Mouse (Mus musculus): ENCODE measurements around the gene Ncoa1. TPM values are rescaled to one million over a fixed set of nuclear protein-coding genes. Genes with fewer than 3 reads are reported as not detected.
"Not testable (repeated sequence)": the region's sequence is repeated elsewhere in the genome, so short reads cannot be mapped to it uniquely, and the experiment has no call there.

The Ncoa1 gene
- polyA plus RNA-seq, 1 experiment from 2014 or later = 0.76 TPM

DNA sequence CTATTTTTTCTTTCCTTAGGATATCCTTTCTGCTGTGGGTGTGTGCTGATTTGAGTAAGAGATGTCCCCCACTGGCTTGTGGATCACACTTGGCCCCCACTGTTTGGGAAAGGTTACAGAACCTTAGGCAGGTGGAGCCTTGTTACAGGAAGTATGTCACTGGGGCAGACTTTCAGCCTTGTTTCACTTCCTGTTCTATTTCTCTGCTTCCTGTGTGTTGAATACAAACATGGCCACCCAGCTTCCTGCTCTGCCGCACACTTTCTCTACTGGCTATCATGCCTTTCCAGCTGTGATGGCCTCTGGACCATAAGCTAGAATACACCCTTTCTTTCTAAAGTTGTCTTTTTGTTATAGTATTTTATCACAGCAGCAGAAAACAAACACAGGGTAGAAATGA, 111.0 kb downstream of the Ncoa1 start:
- H3K9me3 ChIP-seq (replicated peaks; ENCODE audit: control insufficient read depth, low read length) = no peaks in the 10 kb centered on the region
- H3K36me3 ChIP-seq (ENCODE audit: control insufficient read depth, insufficient read depth) = no peaks in the 10 kb centered on the region
- no peak overlapping the region for H3K9ac ChIP-seq (ENCODE audit: low read depth, low read length)
- no peaks in the 10 kb centered on the region for H3K4me1 ChIP-seq (ENCODE audit: control insufficient read depth, low read depth, low read length)
- H3K27me3 ChIP-seq (ENCODE audit: control insufficient read depth, insufficient read depth, low read depth, low read length) = no peaks in the 10 kb centered on the region
- no peak overlapping the region for H3K4me2 ChIP-seq (ENCODE audit: low read depth, low read length)
- 68% methylated on average over 1 of the region's 1 CpGs for WGBS (ENCODE audit: insufficient replicate concordance)
- ATAC-seq (ENCODE audit: low read depth) = no peak
- H3K27ac ChIP-seq (ENCODE audit: low read length) = no peak overlapping the region
- H3K4me3 ChIP-seq (ENCODE audit: low read depth, low read length) = no peak overlapping the region

GRCm38 (mm10) chr12:4359475-4359874, 117.5 kb downstream of the Ncoa1 start:
- 56% methylated on average over 1 of the region's 1 CpGs for WGBS (ENCODE audit: insufficient replicate concordance)

DNA sequence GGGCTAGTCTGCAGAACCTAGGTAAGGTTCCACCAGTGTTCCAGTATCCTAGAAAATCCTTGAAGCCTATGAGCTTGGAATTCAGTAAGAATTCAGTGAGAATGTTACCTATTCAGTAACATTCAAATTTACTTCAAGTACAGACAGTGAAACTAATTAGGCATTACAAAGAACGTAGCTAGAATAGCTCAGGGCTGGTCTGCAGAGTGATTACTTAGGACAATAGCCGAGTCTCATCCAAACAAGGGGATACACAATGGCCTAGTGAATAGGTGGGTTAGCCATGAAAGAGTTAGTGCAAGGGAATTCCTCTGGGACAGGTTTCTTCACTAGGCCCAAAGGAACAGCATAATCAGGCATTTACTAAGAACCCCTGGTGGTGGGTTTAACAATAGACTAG, 118.3 kb downstream of the Ncoa1 start:
- not testable (repeated sequence) for H3K27ac ChIP-seq (ENCODE audit: low read length); H3K4me1 ChIP-seq (ENCODE audit: control insufficient read depth, low read depth, low read length); ATAC-seq (ENCODE audit: low read depth); H3K27me3 ChIP-seq (ENCODE audit: control insufficient read depth, insufficient read depth, low read depth, low read length); H3K4me2 ChIP-seq (ENCODE audit: low read depth, low read length); H3K9me3 ChIP-seq (replicated peaks; ENCODE audit: control insufficient read depth, low read length); H3K9ac ChIP-seq (ENCODE audit: low read depth, low read length); H3K4me3 ChIP-seq (ENCODE audit: low read depth, low read length); H3K36me3 ChIP-seq (ENCODE audit: control insufficient read depth, insufficient read depth)
- 57% methylated on average over 2 of the region's 2 CpGs for WGBS (ENCODE audit: insufficient replicate concordance)

More at GRCm38 (mm10) chr12:4359475-4359874, 117.5 kb downstream of the Ncoa1 start:
- Histone ChIP-seq H3K27me3 (ENCODE audit: control insufficient read depth, insufficient read depth, low read depth, low read length) (no peaks in the 10 kb centered on the region), H3K9me3 (replicated peaks; ENCODE audit: control insufficient read depth, low read length) (no peaks in the 10 kb centered on the region), H3K9ac (ENCODE audit: low read depth, low read length) (no peak overlapping the region), H3K36me3 (ENCODE audit: control insufficient read depth, insufficient read depth) (no peaks in the 10 kb centered on the region), H3K4me2 (ENCODE audit: low read depth, low read length) (no peak overlapping the region), H3K27ac (ENCODE audit: low read length) (no peak overlapping the region), H3K4me1 (ENCODE audit: control insufficient read depth, low read depth, low read length) (no peaks in the 10 kb centered on the region), H3K4me3 (ENCODE audit: low read depth, low read length) (no peak overlapping the region)
- no peak for ATAC-seq (ENCODE audit: low read depth)

DNA sequence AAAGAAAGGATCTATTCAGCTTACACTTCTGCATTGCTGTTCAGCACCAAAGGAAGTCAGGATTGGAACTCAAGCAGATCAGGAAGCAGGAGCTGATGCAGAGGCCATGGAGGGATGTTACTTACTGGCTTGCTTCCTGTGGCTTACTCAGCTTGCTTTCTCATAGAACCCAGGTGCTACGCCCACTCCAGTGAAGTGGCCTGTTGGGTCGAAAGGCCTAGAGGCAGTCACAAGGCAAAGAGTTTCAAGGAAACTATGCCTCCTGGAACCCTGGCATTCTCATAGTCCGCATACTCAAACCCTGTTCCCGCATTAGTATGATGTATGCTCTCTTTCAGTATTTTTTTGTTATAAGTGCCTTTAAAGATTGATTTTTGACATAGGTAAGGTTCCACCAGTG, 118.9 kb downstream of the Ncoa1 start:
- 76% methylated on average over 4 of the region's 4 CpGs for WGBS (ENCODE audit: insufficient replicate concordance)
- no peak overlapping the region for H3K4me2 ChIP-seq (ENCODE audit: low read depth, low read length)
- no peaks in the 10 kb centered on the region for H3K4me1 ChIP-seq (ENCODE audit: control insufficient read depth, low read depth, low read length)
- ATAC-seq (ENCODE audit: low read depth) = no peak
- no peaks in the 10 kb centered on the region for H3K36me3 ChIP-seq (ENCODE audit: control insufficient read depth, insufficient read depth)
- no peak overlapping the region for H3K4me3 ChIP-seq (ENCODE audit: low read depth, low read length)
- H3K27me3 ChIP-seq (ENCODE audit: control insufficient read depth, insufficient read depth, low read depth, low read length) = no peaks in the 10 kb centered on the region
- H3K9ac ChIP-seq (ENCODE audit: low read depth, low read length) = no peak overlapping the region
- H3K27ac ChIP-seq (ENCODE audit: low read length) = no peak overlapping the region
- H3K9me3 ChIP-seq (replicated peaks; ENCODE audit: control insufficient read depth, low read length) = no peaks in the 10 kb centered on the region

DNA sequence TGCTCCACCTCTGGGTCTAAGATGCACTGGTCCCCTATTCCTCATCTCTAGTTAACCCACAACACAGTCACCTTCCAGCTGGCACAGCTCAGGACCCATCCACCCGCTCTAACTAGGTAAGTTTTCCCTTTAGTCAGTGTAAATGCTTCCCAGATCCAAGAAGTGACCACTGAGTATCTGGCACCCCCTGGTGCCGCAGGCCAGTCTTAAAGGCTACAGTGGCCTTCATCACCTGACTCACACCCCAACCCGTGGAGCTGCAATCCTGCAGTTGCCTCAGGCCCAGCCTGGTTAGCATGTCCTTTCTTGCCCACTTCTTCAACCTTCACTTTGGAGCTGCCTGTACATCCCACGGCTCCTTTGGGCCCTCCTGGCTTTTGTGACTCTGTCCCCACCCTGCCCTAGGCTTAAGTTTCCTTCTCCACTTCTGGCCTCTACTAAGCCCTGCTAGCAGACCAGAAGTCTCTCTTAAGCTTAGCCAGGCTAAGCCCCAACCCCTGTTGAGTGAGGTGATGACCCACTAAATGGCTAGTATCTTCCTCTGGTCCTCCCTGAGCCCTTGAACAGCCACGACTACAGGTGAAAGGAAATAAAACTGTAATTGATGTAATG, 120.0 kb downstream of the Ncoa1 start:
- WGBS (ENCODE audit: insufficient replicate concordance) = 66% methylated on average over 5 of the region's 5 CpGs
- Histone ChIP-seq H3K36me3 (ENCODE audit: control insufficient read depth, insufficient read depth) (no peaks in the 10 kb centered on the region), H3K27ac (ENCODE audit: low read length) (no peak overlapping the region), H3K9me3 (replicated peaks; ENCODE audit: control insufficient read depth, low read length) (no peaks in the 10 kb centered on the region), H3K4me2 (ENCODE audit: low read depth, low read length) (no peak overlapping the region), H3K4me3 (ENCODE audit: low read depth, low read length) (no peak overlapping the region), H3K9ac (ENCODE audit: low read depth, low read length) (no peak overlapping the region), H3K4me1 (ENCODE audit: control insufficient read depth, low read depth, low read length) (no peaks in the 10 kb centered on the region), H3K27me3 (ENCODE audit: control insufficient read depth, insufficient read depth, low read depth, low read length) (no peaks in the 10 kb centered on the region)
- ATAC-seq (ENCODE audit: low read depth) = no peak

GRCm38 (mm10) chr12:4355019-4355730, 121.8 kb downstream of the Ncoa1 start:
- Histone ChIP-seq H3K27ac (ENCODE audit: low read length) (no peak overlapping the region), H3K4me3 (ENCODE audit: low read depth, low read length) (no peak overlapping the region), H3K9me3 (replicated peaks; ENCODE audit: control insufficient read depth, low read length) (no peaks in the 10 kb centered on the region), H3K9ac (ENCODE audit: low read depth, low read length) (no peak overlapping the region), H3K4me1 (ENCODE audit: control insufficient read depth, low read depth, low read length) (no peaks in the 10 kb centered on the region), H3K27me3 (ENCODE audit: control insufficient read depth, insufficient read depth, low read depth, low read length) (no peaks in the 10 kb centered on the region), H3K4me2 (ENCODE audit: low read depth, low read length) (no peak overlapping the region), H3K36me3 (ENCODE audit: control insufficient read depth, insufficient read depth) (no peaks in the 10 kb centered on the region)
- WGBS (ENCODE audit: insufficient replicate concordance) = 54% methylated on average over 2 of the region's 2 CpGs
- ATAC-seq (ENCODE audit: low read depth) = no peak

- no peak overlapping the region for H3K9ac ChIP-seq (ENCODE audit: low read depth, low read length)
- no peaks in the 10 kb centered on the region for H3K4me1 ChIP-seq (ENCODE audit: control insufficient read depth, low read depth, low read length)
- no peaks in the 10 kb centered on the region for H3K36me3 ChIP-seq (ENCODE audit: control insufficient read depth, insufficient read depth)
- H3K4me3 ChIP-seq (ENCODE audit: low read depth, low read length) = no peak overlapping the region
- no peak overlapping the region for H3K4me2 ChIP-seq (ENCODE audit: low read depth, low read length)
- H3K27me3 ChIP-seq (ENCODE audit: control insufficient read depth, insufficient read depth, low read depth, low read length) = no peaks in the 10 kb centered on the region
- H3K27ac ChIP-seq (ENCODE audit: low read length) = no peak overlapping the region
- ATAC-seq (ENCODE audit: low read depth) = no peak
- 72% methylated on average over 2 of the region's 2 CpGs for WGBS (ENCODE audit: insufficient replicate concordance)
- H3K9me3 ChIP-seq (replicated peaks; ENCODE audit: control insufficient read depth, low read length) = no peaks in the 10 kb centered on the region
Observed at GRCm38 (mm10) chr12:4343216-4343615, 133.8 kb downstream of the Ncoa1 start.

GRCm38 (mm10) chr12:4342087-4342486, 134.9 kb downstream of the Ncoa1 start:
- Histone ChIP-seq H3K27me3 (ENCODE audit: control insufficient read depth, insufficient read depth, low read depth, low read length) (no peaks in the 10 kb centered on the region), H3K4me1 (ENCODE audit: control insufficient read depth, low read depth, low read length) (no peaks in the 10 kb centered on the region), H3K9ac (ENCODE audit: low read depth, low read length) (no peak overlapping the region), H3K9me3 (replicated peaks; ENCODE audit: control insufficient read depth, low read length) (no peaks in the 10 kb centered on the region), H3K27ac (ENCODE audit: low read length) (no peak overlapping the region), H3K4me3 (ENCODE audit: low read depth, low read length) (no peak overlapping the region), H3K36me3 (ENCODE audit: control insufficient read depth, insufficient read depth) (no peaks in the 10 kb centered on the region), H3K4me2 (ENCODE audit: low read depth, low read length) (no peak overlapping the region)
- ATAC-seq (ENCODE audit: low read depth) = no peak
- WGBS (ENCODE audit: insufficient replicate concordance) = 36% methylated on average over 3 of the region's 3 CpGs

DNA sequence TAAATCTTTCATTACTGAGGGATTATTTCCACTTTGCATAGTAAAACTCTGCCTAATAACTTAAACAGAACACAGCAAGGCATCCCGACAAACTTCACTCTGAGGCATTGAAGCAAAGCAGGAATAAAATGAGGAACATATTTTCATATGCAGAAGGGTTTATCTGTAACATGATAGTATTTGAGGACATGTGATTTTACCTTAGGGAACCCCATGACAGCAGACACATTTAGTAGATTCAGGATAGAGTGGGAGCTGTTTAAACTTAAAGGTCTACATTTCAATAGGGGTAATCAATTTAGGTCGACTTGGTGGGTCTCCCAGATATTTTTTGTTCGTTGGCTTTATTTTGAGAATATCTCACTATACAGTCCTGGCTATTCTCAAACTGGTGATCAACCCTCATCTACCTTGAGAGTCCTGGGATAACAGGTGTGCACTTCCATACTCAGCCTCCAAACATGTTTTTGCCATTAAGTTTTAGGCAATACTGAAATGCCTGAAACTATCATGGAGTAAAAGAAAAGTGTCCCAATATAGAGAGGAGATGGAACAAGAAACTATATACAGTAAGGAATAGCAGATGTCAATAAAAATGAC, 136.6 kb downstream of the Ncoa1 start:
- Histone ChIP-seq H3K4me1 (ENCODE audit: control insufficient read depth, low read depth, low read length) (no peaks in the 10 kb centered on the region), H3K9ac (ENCODE audit: low read depth, low read length) (no peak overlapping the region), H3K9me3 (replicated peaks; ENCODE audit: control insufficient read depth, low read length) (no peaks in the 10 kb centered on the region), H3K36me3 (ENCODE audit: control insufficient read depth, insufficient read depth) (no peaks in the 10 kb centered on the region), H3K27ac (ENCODE audit: low read length) (no peak overlapping the region), H3K4me2 (ENCODE audit: low read depth, low read length) (no peak overlapping the region), H3K4me3 (ENCODE audit: low read depth, low read length) (no peak overlapping the region), H3K27me3 (ENCODE audit: control insufficient read depth, insufficient read depth, low read depth, low read length) (no peaks in the 10 kb centered on the region)
- 55% methylated on average over 3 of the region's 3 CpGs for WGBS (ENCODE audit: insufficient replicate concordance)
- no peak for ATAC-seq (ENCODE audit: low read depth)
